Mouse (Mus musculus): ENCODE data around the gene Pla2g12a. TPM values are rescaled to one million over a fixed set of nuclear protein-coding genes. Genes with fewer than 3 reads are reported as not detected.

Pla2g12a gene
- polyA plus RNA-seq, 1 experiment from 2014 or later: 22.9 TPM

- no peaks in the 10 kb centered on the region for H3K27me3 ChIP-seq (ENCODE audit: control insufficient read depth, insufficient read depth, low read length)
- no peaks in the 10 kb centered on the region for H3K9me3 ChIP-seq (ENCODE audit: control insufficient read depth, low read length)
- H3K27ac ChIP-seq (ENCODE audit: low read depth, low read length): no peak overlapping the region
- no peak overlapping the region for H3K4me3 ChIP-seq (ENCODE audit: low read depth, low read length)
- WGBS: 84% methylated on average over 13 of the region's 13 CpGs
- ATAC-seq (ENCODE audit: insufficient read depth, low FRiP score, low TSS enrichment) (no peak), DNase-seq (ENCODE audit: low spot score) (no peak)
- H3K9ac ChIP-seq (ENCODE audit: low read length): no peak overlapping the region
- H3K36me3 ChIP-seq (ENCODE audit: control insufficient read depth, insufficient read depth, low read length): no peaks in the 10 kb centered on the region
- no peaks in the 10 kb centered on the region for H3K4me1 ChIP-seq (ENCODE audit: control insufficient read depth, insufficient read depth, low read length)
- no peak overlapping the region for H3K4me2 ChIP-seq (ENCODE audit: low read depth)
Observed at GRCm38 (mm10) chr3:129887779-129888517, 9.5 kb downstream of the Pla2g12a start.

- H3K9me3 ChIP-seq (ENCODE audit: control insufficient read depth, low read length): no peaks in the 10 kb centered on the region
- H3K4me3 ChIP-seq (ENCODE audit: low read depth, low read length): no peak overlapping the region
- H3K27ac ChIP-seq (ENCODE audit: low read depth, low read length): no peak overlapping the region
- H3K4me2 ChIP-seq (ENCODE audit: low read depth): no peak overlapping the region
- no peak for DNase-seq (ENCODE audit: low spot score)
- no peak for ATAC-seq (ENCODE audit: insufficient read depth, low FRiP score, low TSS enrichment)
- H3K4me1 ChIP-seq (ENCODE audit: control insufficient read depth, insufficient read depth, low read length): no peaks in the 10 kb centered on the region
- no peaks in the 10 kb centered on the region for H3K36me3 ChIP-seq (ENCODE audit: control insufficient read depth, insufficient read depth, low read length)
- 81% methylated on average over 5 of the region's 5 CpGs for WGBS
- H3K9ac ChIP-seq (ENCODE audit: low read length): no peak overlapping the region
- H3K27me3 ChIP-seq (ENCODE audit: control insufficient read depth, insufficient read depth, low read length): no peaks in the 10 kb centered on the region
Observed at GRCm38 (mm10) chr3:129892003-129892402, 13.6 kb downstream of the Pla2g12a start.

GRCm38 (mm10) chr3:129893143-129893542, 14.7 kb downstream of the Pla2g12a start:
- H3K4me3 ChIP-seq (ENCODE audit: low read depth, low read length): no peak overlapping the region
- whole genome bisulfite sequencing: 93% methylated on average over 3 of the region's 3 CpGs

GRCm38 (mm10) chr3:129896591-129896990, 18.2 kb downstream of the Pla2g12a start:
- H3K4me3 ChIP-seq (ENCODE audit: low read depth, low read length): no peak overlapping the region
- 76% methylated on average over 6 of the region's 6 CpGs for WGBS
- H3K27ac ChIP-seq (ENCODE audit: low read depth, low read length): no peak overlapping the region
- H3K9me3 ChIP-seq (ENCODE audit: control insufficient read depth, low read length): no peaks in the 10 kb centered on the region
- no peaks in the 10 kb centered on the region for H3K36me3 ChIP-seq (ENCODE audit: control insufficient read depth, insufficient read depth, low read length)
- no peak overlapping the region for H3K9ac ChIP-seq (ENCODE audit: low read length)
- DNase-seq (ENCODE audit: low spot score) (no peak), ATAC-seq (ENCODE audit: insufficient read depth, low FRiP score, low TSS enrichment) (no peak)
- H3K4me2 ChIP-seq (ENCODE audit: low read depth): no peak overlapping the region
- H3K4me1 ChIP-seq (ENCODE audit: control insufficient read depth, insufficient read depth, low read length): no peaks in the 10 kb centered on the region
- H3K27me3 ChIP-seq (ENCODE audit: control insufficient read depth, insufficient read depth, low read length): no peaks in the 10 kb centered on the region

More at GRCm38 (mm10) chr3:129893143-129893542, 14.7 kb downstream of the Pla2g12a start:
- Histone ChIP-seq H3K4me1 (ENCODE audit: control insufficient read depth, insufficient read depth, low read length) (no peaks in the 10 kb centered on the region), H3K9me3 (ENCODE audit: control insufficient read depth, low read length) (no peaks in the 10 kb centered on the region), H3K9ac (ENCODE audit: low read length) (no peak overlapping the region), H3K27me3 (ENCODE audit: control insufficient read depth, insufficient read depth, low read length) (no peaks in the 10 kb centered on the region), H3K27ac (ENCODE audit: low read depth, low read length) (no peak overlapping the region), H3K4me2 (ENCODE audit: low read depth) (no peak overlapping the region), H3K36me3 (ENCODE audit: control insufficient read depth, insufficient read depth, low read length) (no peaks in the 10 kb centered on the region)
- ATAC-seq (ENCODE audit: insufficient read depth, low FRiP score, low TSS enrichment) (no peak), DNase-seq (ENCODE audit: low spot score) (no peak)

GRCm38 (mm10) chr3:129898886-129899285, 20.5 kb downstream of the Pla2g12a start:
- H3K4me2 ChIP-seq (ENCODE audit: low read depth): no peak overlapping the region
- H3K4me3 ChIP-seq (ENCODE audit: low read depth, low read length): no peak overlapping the region
- H3K27ac ChIP-seq (ENCODE audit: low read depth, low read length): no peak overlapping the region
- H3K36me3 ChIP-seq (ENCODE audit: control insufficient read depth, insufficient read depth, low read length): no peaks in the 10 kb centered on the region
- no peak for DNase-seq (ENCODE audit: low spot score)
- H3K9me3 ChIP-seq (ENCODE audit: control insufficient read depth, low read length): no peaks in the 10 kb centered on the region
- H3K4me1 ChIP-seq (ENCODE audit: control insufficient read depth, insufficient read depth, low read length): peaks cover 5% of the 10 kb centered on the region; the same call in 1 of the 2 replicates
- no peak overlapping the region for H3K9ac ChIP-seq (ENCODE audit: low read length)
- no peak for ATAC-seq (ENCODE audit: insufficient read depth, low FRiP score, low TSS enrichment)
- no peaks in the 10 kb centered on the region for H3K27me3 ChIP-seq (ENCODE audit: control insufficient read depth, insufficient read depth, low read length)
- WGBS: 66% methylated on average over 4 of the region's 4 CpGs

GRCm38 (mm10) chr3:129901271-129901809, 22.9 kb downstream of the Pla2g12a start, which contains the start of gene Casp6:
Gene Casp6, plus strand, starts transcription at chr3:129901425.
- WGBS: under 1% methylated on average over 33 of the region's 34 CpGs
- H3K9ac ChIP-seq (ENCODE audit: low read length): peak within 1 kb of the TSS; percentile 61
- no peak within 1 kb of the TSS for H3K27ac ChIP-seq (ENCODE audit: low read depth, low read length)
- H3K36me3 ChIP-seq (ENCODE audit: control insufficient read depth, insufficient read depth, low read length): no peaks in the 10 kb centered on the region
- H3K4me1 ChIP-seq (ENCODE audit: control insufficient read depth, insufficient read depth, low read length): peaks cover 5% of the 10 kb centered on the region; the same call in 1 of the 2 replicates
- H3K4me3 ChIP-seq (ENCODE audit: low read depth, low read length): peak within 1 kb of the TSS; percentile 62
- H3K4me2 ChIP-seq (ENCODE audit: low read depth): peak within 1 kb of the TSS; percentile 61
- H3K27me3 ChIP-seq (ENCODE audit: control insufficient read depth, insufficient read depth, low read length): no peaks in the 10 kb centered on the region
- ATAC-seq (ENCODE audit: insufficient read depth, low FRiP score, low TSS enrichment): peak; percentile 95
- H3K9me3 ChIP-seq (ENCODE audit: control insufficient read depth, low read length): no peaks in the 10 kb centered on the region
- peak; percentile 85 for DNase-seq (ENCODE audit: low spot score)

GRCm38 (mm10) chr3:129903369-129903768, 25.0 kb downstream of the Pla2g12a start:
- DNase-seq (ENCODE audit: low spot score) (no peak), ATAC-seq (ENCODE audit: insufficient read depth, low FRiP score, low TSS enrichment) (no peak)
- WGBS: 93% methylated on average over 3 of the region's 3 CpGs
- Histone ChIP-seq H3K9me3 (ENCODE audit: control insufficient read depth, low read length) (no peaks in the 10 kb centered on the region), H3K4me3 (ENCODE audit: low read depth, low read length) (no peak overlapping the region), H3K27ac (ENCODE audit: low read depth, low read length) (no peak overlapping the region), H3K4me2 (ENCODE audit: low read depth) (no peak overlapping the region), H3K9ac (ENCODE audit: low read length) (no peak overlapping the region), H3K27me3 (ENCODE audit: control insufficient read depth, insufficient read depth, low read length) (no peaks in the 10 kb centered on the region), H3K36me3 (ENCODE audit: control insufficient read depth, insufficient read depth, low read length) (no peaks in the 10 kb centered on the region), H3K4me1 (ENCODE audit: control insufficient read depth, insufficient read depth, low read length) (peaks cover 5% of the 10 kb centered on the region; the same call in 1 of the 2 replicates)

- Histone ChIP-seq H3K36me3 (ENCODE audit: control insufficient read depth, insufficient read depth, low read length) (peaks cover 4% of the 10 kb centered on the region; the same call in 1 of the 2 replicates), H3K27ac (ENCODE audit: low read depth, low read length) (no peak overlapping the region), H3K9ac (ENCODE audit: low read length) (no peak overlapping the region), H3K4me3 (ENCODE audit: low read depth, low read length) (no peak overlapping the region), H3K4me2 (ENCODE audit: low read depth) (no peak overlapping the region), H3K4me1 (ENCODE audit: control insufficient read depth, insufficient read depth, low read length) (peaks cover 5% of the 10 kb centered on the region; the same call in 1 of the 2 replicates), H3K27me3 (ENCODE audit: control insufficient read depth, insufficient read depth, low read length) (no peaks in the 10 kb centered on the region), H3K9me3 (ENCODE audit: control insufficient read depth, low read length) (no peaks in the 10 kb centered on the region)
- ATAC-seq (ENCODE audit: insufficient read depth, low FRiP score, low TSS enrichment): no peak
- no peak for DNase-seq (ENCODE audit: low spot score)
- WGBS: 89% methylated on average over 8 of the region's 8 CpGs
Observed at GRCm38 (mm10) chr3:129903866-129904265, 25.5 kb downstream of the Pla2g12a start.
